Mouse (Mus musculus): ENCODE measurements around the gene Zfp706. TPM values are rescaled to one million over a fixed set of nuclear protein-coding genes. Genes with fewer than 3 reads are reported as not detected.

The Zfp706 gene
- 150 and 165 TPM in 2 replicates for polyA plus RNA-seq (2011; ENCODE audit: insufficient read length, low read depth, missing spikeins)

DNA sequence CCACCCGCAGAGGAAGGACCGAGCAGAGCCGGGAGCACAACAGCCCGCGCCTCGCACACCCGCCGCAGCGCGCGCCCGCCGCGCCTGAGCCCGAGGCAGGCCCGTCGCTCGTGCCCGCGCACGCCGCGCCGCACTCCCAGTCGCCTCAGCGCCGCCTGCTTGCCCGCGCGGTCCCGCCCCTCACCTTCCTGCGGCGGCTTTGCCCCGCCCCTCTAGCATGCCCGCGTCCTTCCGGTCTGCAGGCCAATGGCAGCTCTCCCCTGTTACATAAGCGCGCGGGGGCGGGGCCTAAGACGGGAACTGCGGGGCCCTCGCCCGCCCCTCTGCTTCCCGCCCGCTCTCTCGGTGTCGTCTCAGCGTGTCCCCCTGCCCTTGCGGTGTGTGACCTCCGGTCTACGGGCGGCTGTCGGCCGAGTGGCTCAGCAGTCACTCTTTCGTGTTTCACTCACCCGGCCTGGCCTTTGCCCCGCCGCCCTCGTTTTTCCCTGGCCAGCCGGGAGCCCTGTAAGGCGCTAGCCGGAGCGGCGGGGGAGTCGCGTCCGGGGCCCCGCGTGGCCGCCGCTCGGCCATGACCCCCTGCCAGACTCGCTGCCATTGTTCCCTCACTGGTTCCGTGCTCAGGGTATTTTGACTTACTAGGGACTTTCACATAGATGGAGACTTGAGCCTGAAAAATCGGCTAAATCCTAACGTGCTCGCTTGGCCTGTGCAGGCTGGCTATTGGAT, at the start of gene Zfp706:
Zfp706 (minus strand) TSS at position 541 of the 726 bp plus-strand sequence.
- H3K4me1 ChIP-seq (ENCODE audit: control insufficient read depth, insufficient read depth, low read length): 0 out of 2 replicates have a peak, but pooled peaks cover 4% of the 10 kb centered on the region
- H3K4me3 ChIP-seq (ENCODE audit: insufficient read depth, low read length): peak within 1 kb of the TSS; percentile 88
- H3K27ac ChIP-seq (ENCODE audit: insufficient read depth, low read length): peak within 1 kb of the TSS; percentile 84
- TF ChIP-seq POLR2A (IDR thresholded peaks at IDR 0.05; ENCODE audit: low read depth, low read length): peak; percentile 91
- TF ChIP-seq CTCF (IDR thresholded peaks at IDR 0.05; ENCODE audit: borderline replicate concordance, insufficient read depth, low read length): no peak

GRCm38 (mm10) chr15:37054582-37054981, 47.0 kb upstream of the Zfp706 start:
- no peak overlapping the region for H3K4me3 ChIP-seq (ENCODE audit: insufficient read depth, low read length)
- no peak overlapping the region for H3K27ac ChIP-seq (ENCODE audit: insufficient read depth, low read length)
- TF ChIP-seq POLR2A (IDR thresholded peaks at IDR 0.05; ENCODE audit: low read depth, low read length) (no peak), CTCF (IDR thresholded peaks at IDR 0.05; ENCODE audit: borderline replicate concordance, insufficient read depth, low read length) (no peak)
- H3K4me1 ChIP-seq (ENCODE audit: control insufficient read depth, insufficient read depth, low read length): no peaks in the 10 kb centered on the region

DNA sequence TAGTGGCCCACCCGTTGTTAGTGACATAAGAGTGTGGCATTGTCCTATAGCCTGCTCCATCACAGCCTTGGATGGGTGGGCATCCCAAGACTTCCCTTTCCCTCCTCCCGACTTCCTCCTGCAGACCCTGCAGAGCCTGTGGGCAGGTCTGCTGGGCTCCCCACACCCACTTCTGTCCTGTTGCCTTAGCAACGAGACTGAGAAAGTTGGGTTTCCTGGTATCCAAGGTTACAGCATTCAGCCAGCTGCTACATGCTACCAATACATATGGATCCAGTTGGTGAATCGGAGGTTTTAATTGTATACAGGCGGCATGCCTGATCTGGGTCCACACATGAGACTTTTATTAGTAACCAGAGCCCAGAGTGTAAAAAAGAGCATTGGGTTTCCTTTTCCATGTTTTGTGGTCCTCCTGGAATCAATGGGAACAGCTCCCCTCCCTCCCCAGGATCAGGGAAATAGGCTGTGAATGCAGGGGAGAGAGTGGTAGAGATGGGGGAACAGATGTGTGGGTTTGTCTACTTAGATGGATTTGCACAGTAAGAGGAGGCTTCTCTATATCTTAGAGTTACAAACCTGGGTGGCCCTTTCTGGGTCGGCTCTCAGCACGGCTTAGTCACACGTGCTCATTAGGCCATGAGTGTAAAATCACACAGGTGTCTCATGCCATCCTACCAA, 45.7 kb upstream of the Zfp706 start:
- TF ChIP-seq CTCF (IDR thresholded peaks at IDR 0.05; ENCODE audit: borderline replicate concordance, insufficient read depth, low read length) (no peak), POLR2A (IDR thresholded peaks at IDR 0.05; ENCODE audit: low read depth, low read length) (no peak)
- Histone ChIP-seq H3K4me1 (ENCODE audit: control insufficient read depth, insufficient read depth, low read length) (no peaks in the 10 kb centered on the region), H3K27ac (ENCODE audit: insufficient read depth, low read length) (no peak overlapping the region), H3K4me3 (ENCODE audit: insufficient read depth, low read length) (no peak overlapping the region)

DNA sequence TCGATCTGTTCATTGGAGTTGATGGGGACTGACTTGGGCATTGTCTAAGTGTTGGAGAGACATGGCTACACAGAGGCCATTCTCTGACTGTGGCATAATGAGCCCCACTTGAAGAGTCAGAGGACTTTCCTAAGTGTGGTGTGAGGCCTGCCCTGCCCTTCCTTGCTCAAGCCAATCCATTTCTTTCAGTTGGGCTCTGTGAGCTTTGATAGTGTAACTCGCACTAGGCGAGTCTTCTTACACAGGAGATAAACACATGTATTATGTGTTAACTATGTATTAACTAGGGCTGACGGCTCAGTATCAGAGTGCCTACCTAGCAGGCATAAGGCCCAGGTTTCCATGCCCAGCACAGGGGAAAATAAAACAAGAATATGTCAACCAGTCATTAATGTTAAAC, 39.8 kb upstream of the Zfp706 start:
- H3K4me3 ChIP-seq (ENCODE audit: insufficient read depth, low read length): no peak overlapping the region
- TF ChIP-seq CTCF (IDR thresholded peaks at IDR 0.05; ENCODE audit: borderline replicate concordance, insufficient read depth, low read length) (no peak), POLR2A (IDR thresholded peaks at IDR 0.05; ENCODE audit: low read depth, low read length) (no peak)
- H3K4me1 ChIP-seq (ENCODE audit: control insufficient read depth, insufficient read depth, low read length): no peaks in the 10 kb centered on the region
- H3K27ac ChIP-seq (ENCODE audit: insufficient read depth, low read length): no peak overlapping the region

- Histone ChIP-seq H3K4me1 (ENCODE audit: control insufficient read depth, insufficient read depth, low read length) (no peaks in the 10 kb centered on the region), H3K27ac (ENCODE audit: insufficient read depth, low read length) (no peak overlapping the region), H3K4me3 (ENCODE audit: insufficient read depth, low read length) (no peak overlapping the region)
- TF ChIP-seq CTCF (IDR thresholded peaks at IDR 0.05; ENCODE audit: borderline replicate concordance, insufficient read depth, low read length): no peak
- no peak for TF ChIP-seq POLR2A (IDR thresholded peaks at IDR 0.05; ENCODE audit: low read depth, low read length)
These were observed 39.0 kb upstream of the Zfp706 start for GRCm38 (mm10) chr15:37046586-37046985.

GRCm38 (mm10) chr15:37046131-37046530, 38.6 kb upstream of the Zfp706 start:
- Histone ChIP-seq H3K4me1 (ENCODE audit: control insufficient read depth, insufficient read depth, low read length) (no peaks in the 10 kb centered on the region), H3K27ac (ENCODE audit: insufficient read depth, low read length) (no peak overlapping the region), H3K4me3 (ENCODE audit: insufficient read depth, low read length) (no peak overlapping the region)
- TF ChIP-seq POLR2A (IDR thresholded peaks at IDR 0.05; ENCODE audit: low read depth, low read length): no peak
- no peak for TF ChIP-seq CTCF (IDR thresholded peaks at IDR 0.05; ENCODE audit: borderline replicate concordance, insufficient read depth, low read length)

DNA sequence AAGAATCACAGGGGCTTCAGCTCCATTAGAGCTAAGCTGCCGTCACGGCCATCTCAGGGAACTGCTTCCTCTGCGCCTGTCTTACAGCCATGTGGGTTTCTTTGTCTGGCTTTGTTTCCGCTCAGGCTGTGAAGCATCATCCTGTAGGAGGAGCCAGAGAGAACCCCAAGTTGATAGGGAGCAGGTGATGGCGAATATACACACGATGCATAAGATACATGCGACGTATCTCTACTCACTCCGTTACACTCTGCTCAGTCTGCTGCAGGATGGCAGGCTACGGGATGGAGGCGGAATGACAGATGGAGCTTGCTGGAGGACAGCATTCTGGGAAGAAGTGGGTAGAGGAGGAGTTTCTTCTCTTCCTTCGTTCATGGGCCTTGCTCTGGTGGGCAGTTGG, 37.9 kb upstream of the Zfp706 start:
- no peak overlapping the region for H3K27ac ChIP-seq (ENCODE audit: insufficient read depth, low read length)
- no peak overlapping the region for H3K4me3 ChIP-seq (ENCODE audit: insufficient read depth, low read length)
- no peaks in the 10 kb centered on the region for H3K4me1 ChIP-seq (ENCODE audit: control insufficient read depth, insufficient read depth, low read length)
- TF ChIP-seq POLR2A (IDR thresholded peaks at IDR 0.05; ENCODE audit: low read depth, low read length) (no peak), CTCF (IDR thresholded peaks at IDR 0.05; ENCODE audit: borderline replicate concordance, insufficient read depth, low read length) (no peak)

- no peak overlapping the region for H3K27ac ChIP-seq (ENCODE audit: insufficient read depth, low read length)
- no peak for TF ChIP-seq CTCF (IDR thresholded peaks at IDR 0.05; ENCODE audit: borderline replicate concordance, insufficient read depth, low read length)
- TF ChIP-seq POLR2A (IDR thresholded peaks at IDR 0.05; ENCODE audit: low read depth, low read length): no peak
- no peak overlapping the region for H3K4me3 ChIP-seq (ENCODE audit: insufficient read depth, low read length)
- no peaks in the 10 kb centered on the region for H3K4me1 ChIP-seq (ENCODE audit: control insufficient read depth, insufficient read depth, low read length)
These were observed 35.0 kb upstream of the Zfp706 start for GRCm38 (mm10) chr15:37042559-37042958.

- TF ChIP-seq CTCF (IDR thresholded peaks at IDR 0.05; ENCODE audit: borderline replicate concordance, insufficient read depth, low read length) (no peak), POLR2A (IDR thresholded peaks at IDR 0.05; ENCODE audit: low read depth, low read length) (no peak)
- Histone ChIP-seq H3K27ac (ENCODE audit: insufficient read depth, low read length) (no peak overlapping the region), H3K4me1 (ENCODE audit: control insufficient read depth, insufficient read depth, low read length) (no peaks in the 10 kb centered on the region), H3K4me3 (ENCODE audit: insufficient read depth, low read length) (no peak overlapping the region)
These were observed 33.6 kb upstream of the Zfp706 start for GRCm38 (mm10) chr15:37041214-37041613.

- no peak overlapping the region for H3K4me3 ChIP-seq (ENCODE audit: insufficient read depth, low read length)
- TF ChIP-seq POLR2A (IDR thresholded peaks at IDR 0.05; ENCODE audit: low read depth, low read length) (no peak), CTCF (IDR thresholded peaks at IDR 0.05; ENCODE audit: borderline replicate concordance, insufficient read depth, low read length) (no peak)
- no peaks in the 10 kb centered on the region for H3K4me1 ChIP-seq (ENCODE audit: control insufficient read depth, insufficient read depth, low read length)
- no peak overlapping the region for H3K27ac ChIP-seq (ENCODE audit: insufficient read depth, low read length)
These were observed 31.1 kb upstream of the Zfp706 start for GRCm38 (mm10) chr15:37038666-37039065.

Measured in embryonic fibroblast, embryonic 13.5 days (primary cell).